Mouse (Mus musculus): ENCODE results near the gene Hoxa7. TPM values are rescaled to one million over a fixed set of nuclear protein-coding genes. Genes with fewer than 3 reads are reported as not detected.

The Hoxa7 gene
- total RNA-seq, 2 experiments from 2014 or later = 19.1 to 20.1 TPM

DNA sequence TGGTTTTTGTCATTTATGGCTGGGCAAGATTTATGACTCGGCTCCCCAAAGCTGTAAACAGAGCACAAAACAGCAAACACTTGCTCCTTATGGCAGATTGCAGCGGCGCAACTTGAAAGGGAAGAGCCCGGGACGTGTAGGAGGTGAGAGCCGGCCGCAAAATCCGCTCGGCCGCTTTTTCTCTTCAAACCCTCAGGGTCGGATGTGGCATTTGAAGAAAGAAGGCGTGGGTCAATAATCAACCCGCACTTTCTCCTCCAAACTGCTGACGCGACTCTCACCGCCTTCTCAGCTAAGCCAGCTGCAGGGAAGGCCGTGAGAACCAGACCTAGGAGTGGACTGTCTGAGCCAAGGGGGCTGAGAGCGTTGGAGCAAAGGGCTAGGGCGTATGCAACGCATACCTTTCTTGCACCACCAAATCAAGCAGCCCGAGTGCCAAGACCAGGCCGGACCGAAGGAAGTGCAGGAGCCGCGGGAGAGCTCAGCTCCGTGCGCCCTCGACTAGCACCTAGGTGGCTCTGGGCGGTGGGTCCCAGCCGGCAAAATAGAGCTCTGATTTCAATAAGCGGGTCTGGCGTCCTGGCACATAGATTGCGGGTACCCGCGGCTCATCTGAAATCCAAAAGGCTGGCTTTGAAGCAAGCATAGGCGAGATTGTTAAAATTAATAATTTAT, 44.5 kb downstream of the Hoxa7 start, which contains the start of gene 5730596B20Rik:
Gene 5730596B20Rik (plus strand): TSS at position 438 of the 675 bp plus-strand sequence.
- no peak for DNase-seq

DNA sequence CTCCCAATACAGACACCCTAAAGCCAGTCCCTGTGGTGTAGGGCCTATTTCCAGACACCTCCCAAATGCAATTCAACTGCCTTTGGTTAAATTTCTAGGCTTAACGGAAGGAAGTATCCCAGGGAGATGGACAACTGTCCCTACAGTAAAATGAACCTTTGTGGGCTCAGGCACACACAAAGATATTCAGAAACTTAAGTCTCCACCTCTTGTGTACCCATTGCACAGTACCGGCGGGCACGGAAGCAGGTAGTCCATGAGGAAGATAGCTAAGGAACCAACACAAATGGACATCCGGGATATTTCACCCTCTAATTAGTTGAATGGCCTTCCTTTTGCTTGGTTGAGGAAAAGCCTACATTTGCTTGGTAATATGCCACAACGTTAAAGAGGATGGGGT, 45.3 kb downstream of the Hoxa7 start:
- no peak for DNase-seq

- DNase-seq = peak; percentile 63 to 82
These were observed 45.8 kb downstream of the Hoxa7 start for GRCm38 (mm10) chr6:52175864-52176263.

GRCm38 (mm10) chr6:52174968-52175751, 46.5 kb downstream of the Hoxa7 start:
- DNase-seq = peak in 1 of 2 experiments; percentile 54

DNA sequence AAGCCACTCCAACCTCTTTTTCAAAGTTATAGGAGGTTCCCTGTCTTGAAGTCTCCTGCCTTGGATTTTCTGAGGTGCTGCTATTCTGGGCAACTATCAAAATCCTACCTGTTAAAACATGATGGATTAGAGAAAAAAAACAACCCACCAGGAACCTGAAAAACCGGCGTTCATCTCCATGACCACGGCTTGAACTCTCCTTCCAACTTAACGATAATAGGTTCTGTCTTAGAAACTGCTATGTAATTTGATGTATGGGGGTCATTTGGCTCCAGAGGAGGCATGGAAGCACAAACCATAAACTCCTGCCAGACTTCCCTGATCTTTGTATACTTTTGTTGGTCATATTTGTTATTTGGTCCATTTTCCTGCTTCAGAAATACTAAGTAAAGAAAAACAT, 48.0 kb downstream of the Hoxa7 start:
- no peak for DNase-seq

GRCm38 (mm10) chr6:52172501-52172900, 49.2 kb downstream of the Hoxa7 start:
- DNase-seq = peak; percentile 95 to 96

DNA sequence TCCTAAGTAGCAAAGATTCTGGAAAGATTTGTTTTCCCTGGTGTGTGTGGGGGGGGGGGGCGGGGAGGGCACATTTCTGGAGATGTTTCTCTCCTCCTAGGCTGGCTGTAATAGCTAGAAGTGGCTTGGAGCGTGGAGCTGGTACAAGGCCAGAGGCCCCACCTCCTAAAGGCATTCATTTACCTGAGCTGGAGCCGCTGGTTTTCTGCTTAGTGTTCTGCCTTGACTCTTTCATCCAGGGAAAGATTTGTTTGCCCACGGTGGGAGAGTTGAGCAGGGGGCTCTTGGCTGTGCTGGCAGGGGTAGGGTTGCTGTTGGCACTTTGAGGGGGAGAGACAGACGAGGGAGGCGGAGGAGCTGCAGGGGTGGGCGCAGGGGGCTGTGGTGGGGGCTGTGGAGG, 49.7 kb downstream of the Hoxa7 start:
- no peak for DNase-seq

DNA sequence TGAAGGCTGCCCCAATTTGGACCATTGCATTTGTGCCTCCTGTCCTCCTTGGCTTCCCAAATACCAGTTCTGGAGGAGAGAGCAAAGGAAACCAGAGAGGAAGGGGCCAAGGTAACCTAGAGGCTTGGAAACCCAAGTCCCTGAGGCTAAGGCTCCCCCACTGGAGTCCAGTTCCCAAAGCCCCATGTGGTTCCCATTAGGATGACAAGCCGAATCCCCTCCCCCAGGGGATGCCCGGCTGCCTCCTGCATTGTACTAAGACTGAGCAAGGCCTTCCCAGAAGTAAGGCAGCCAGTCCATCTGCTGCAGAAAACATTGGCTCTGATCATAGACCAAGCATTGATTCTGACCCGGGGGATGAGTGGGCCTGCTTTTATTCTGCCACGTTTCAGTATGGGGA, 50.3 kb downstream of the Hoxa7 start:
- no peak for DNase-seq

GRCm38 (mm10) chr6:52170898-52171223, 50.8 kb downstream of the Hoxa7 start:
- DNase-seq = no peak

DNA sequence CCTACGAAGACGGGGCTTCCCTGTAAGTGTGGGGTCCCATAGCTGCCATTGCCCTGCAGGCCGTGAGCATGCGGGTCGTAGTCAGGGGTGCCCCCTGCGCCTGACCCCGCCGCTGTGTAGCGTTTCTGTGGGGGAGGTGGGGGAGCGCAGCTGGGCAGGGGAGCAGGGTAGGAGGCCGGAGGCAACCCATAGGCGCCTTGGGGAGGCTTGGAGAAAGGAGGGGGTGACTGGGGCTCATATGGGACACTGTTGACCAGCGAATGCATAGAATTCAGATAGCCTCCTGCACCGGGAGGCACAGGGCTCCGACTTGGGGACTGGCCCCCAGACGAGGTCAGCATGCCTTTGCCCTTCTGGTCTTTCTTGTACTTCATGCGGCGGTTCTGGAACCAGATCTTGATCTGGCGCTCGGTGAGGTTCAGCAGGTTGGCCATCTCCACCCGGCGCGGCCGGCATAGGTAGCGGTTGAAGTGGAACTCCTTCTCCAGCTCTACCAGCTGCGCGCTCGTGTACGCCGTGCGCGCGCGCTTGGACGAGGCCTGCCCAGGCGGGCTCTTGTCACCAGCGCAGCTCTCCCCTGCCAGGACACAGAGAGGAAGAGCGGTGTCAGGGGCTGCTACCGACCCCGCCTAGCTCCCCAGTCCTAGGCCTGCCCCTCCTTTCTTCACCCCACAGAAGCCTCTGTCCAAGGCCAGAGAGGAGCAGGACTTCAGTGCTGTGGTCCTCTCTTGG, 51.3 kb downstream of the Hoxa7 start:
- peak; percentile 50 to 62 for DNase-seq

GRCm38 (mm10) chr6:52169499-52170165, 52.0 kb downstream of the Hoxa7 start:
- no peak for DNase-seq

GRCm38 (mm10) chr6:52168191-52169055, 53.2 kb downstream of the Hoxa7 start:
- peak in 1 of 2 experiments; percentile 65 for DNase-seq

DNA sequence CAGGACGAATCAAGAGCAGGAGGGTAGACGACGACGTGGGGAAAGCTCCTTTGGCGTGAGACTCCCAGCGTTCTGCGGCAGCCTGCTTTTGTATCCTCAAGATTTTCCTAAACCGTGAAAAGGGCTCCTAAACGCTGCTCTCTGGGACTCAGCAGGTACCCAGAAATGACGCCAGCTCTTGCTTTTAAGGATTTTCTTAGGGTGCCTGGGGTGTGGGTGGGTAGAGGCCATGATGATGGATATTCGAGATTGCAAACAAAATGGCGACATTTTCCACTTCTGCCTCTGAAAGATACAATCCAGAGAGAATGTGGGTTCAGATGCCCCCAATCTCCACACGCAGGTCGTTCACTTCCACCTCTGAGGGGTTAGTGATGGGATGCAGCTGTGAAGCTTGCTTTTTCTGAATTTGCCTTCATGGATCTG, 53.9 kb downstream of the Hoxa7 start:
- DNase-seq = no peak

GRCm38 (mm10) chr6:52167176-52167575, 54.5 kb downstream of the Hoxa7 start:
- no peak for DNase-seq

- DNase-seq = no peak
These were observed 55.1 kb downstream of the Hoxa7 start for GRCm38 (mm10) chr6:52166431-52167077.

DNA sequence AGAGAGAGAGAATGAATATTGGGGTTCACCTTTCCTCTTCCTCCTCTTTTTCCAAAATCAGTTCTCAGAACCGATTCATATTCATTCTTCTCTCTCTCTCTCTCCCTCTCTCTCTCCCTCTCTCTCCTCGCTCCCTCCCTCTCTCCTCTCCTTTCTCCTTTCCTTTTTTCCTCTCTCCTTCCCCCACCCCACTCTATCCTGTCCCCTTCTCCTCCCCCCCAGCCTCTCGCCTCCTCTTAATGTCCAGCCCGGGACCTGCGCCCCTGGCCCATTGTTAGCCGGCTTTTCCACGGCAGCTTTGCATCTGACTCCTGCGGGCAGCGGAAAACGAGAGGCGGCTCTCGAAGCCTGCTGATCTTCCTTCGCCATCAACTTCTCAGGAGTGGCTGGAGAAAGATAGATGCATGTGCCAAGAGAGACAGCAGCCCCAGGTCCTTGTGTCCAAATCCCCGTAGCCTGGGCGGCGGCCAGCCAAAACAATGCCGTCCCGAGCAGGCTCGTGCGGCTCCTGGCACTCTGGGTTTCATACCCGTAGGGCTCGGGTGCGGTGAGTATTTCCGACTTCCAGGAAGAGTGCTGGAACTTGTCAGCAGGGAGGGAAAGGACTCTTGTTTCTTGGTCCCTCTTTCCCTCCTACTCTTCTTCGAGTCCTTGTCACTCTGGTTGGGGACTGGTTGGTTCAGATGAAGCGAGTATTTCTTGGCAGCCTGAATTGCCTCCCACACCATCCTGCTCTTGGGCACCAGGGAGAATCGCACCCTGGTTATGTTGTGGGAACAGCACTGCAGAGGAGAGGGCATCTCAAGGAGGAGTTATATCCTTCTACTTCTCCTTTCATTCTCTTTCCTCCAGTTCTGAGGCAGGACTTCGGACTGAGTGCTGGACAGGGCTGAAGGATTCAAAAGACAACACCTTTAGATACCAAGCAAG, 55.9 kb downstream of the Hoxa7 start:
- peak in 1 of 2 experiments; percentile 65 for DNase-seq

DNA sequence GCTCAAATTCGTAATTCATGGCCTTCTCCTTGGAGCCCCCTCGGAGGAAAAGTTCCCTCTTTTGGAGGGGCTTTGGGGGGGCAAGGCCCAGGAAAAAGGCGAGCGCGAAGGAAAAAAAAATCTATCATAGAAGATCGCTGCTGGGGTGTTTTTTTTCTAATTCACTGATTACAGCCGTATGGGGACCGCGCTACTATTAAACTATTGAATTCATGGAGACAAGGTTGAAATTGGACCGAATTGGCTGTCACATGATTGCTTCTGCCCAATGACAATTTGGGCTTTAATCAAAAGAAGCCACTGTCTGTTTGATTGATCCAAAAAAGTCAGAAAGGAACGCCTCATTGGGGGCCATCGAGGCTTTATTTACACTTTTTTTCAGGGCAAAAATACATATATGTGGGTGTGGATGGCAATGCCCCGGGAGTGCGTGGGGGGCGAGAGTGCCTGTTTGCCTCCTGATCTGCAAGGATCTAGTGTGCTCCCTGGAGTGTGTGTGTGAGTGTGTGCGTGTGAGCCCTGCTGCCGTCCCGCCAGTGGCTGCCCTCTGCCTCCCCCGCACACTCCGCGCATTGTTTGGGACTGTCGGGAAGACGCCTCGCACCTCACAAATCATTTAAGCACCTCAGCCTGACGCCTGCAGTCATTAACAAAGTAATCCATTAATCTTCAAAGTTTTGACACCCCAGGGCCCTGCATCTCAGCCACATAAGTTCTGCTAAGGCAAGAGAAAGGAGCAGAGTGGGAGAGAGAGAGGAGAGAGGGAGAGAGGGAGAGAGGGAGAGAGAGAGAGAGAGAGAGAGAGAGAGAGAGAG, 56.8 kb downstream of the Hoxa7 start, which contains the start of gene Hoxa2:
Gene Hoxa2 (minus strand): TSS at position 206 of the 815 bp plus-strand sequence.
- peak in 1 of 2 experiments; percentile 62 for DNase-seq

Data from adrenal gland, postnatal 36 days (tissue).